Mouse (Mus musculus) forebrain, postnatal 0 days (tissue): Measurements from ENCODE around the gene Clec16a. TPM values are rescaled to one million over a fixed set of nuclear protein-coding genes. Genes with fewer than 3 reads are reported as not detected.
A peak's percentile ranks its signal among the peaks of the same experiment; 100 is the strongest.

Experiments used
- ATAC-seq: fragments of 200-750 bp; cut with Nextera tagmentation; 2 replicates; pipeline ENCODE4 v1.8.0; 2017; ENCODE audit warnings: mild to moderate bottlenecking, moderate library complexity
- DNase-seq: peaks from one replicate; pipeline ENCODE4 v3.0.0-alpha.2; 2015
- H3K27ac ChIP-seq: fragments of 300-500 bp; sonication (generic); 2 replicates; pipeline ENCODE4 v1.5.1; 2014; ENCODE audit warnings: low read depth, mild to moderate bottlenecking, antibody characterized with exemption, low read length, moderate library complexity, mixed read lengths
- H3K27me3 ChIP-seq: fragments of 300-500 bp; sonication (generic); 2 replicates; pipeline ENCODE4 v1.6.1; 2014; ENCODE audit warnings: mild to moderate bottlenecking, low read length, mixed read lengths; ENCODE audit not compliant: insufficient read depth
- H3K36me3 ChIP-seq: fragments of 300-500 bp; sonication (generic); 2 replicates; pipeline ENCODE4 v1.6.1; 2014; ENCODE audit warnings: mild to moderate bottlenecking, moderate library complexity; ENCODE audit not compliant: insufficient read depth
- H3K4me1 ChIP-seq: fragments of 300-500 bp; sonication (generic); 2 replicates; pipeline ENCODE4 v1.6.1; 2014; ENCODE audit warnings: antibody characterized with exemption; ENCODE audit not compliant: insufficient read depth
- H3K4me2 ChIP-seq: fragments of 300-500 bp; sonication (generic); 2 replicates; pipeline ENCODE4 v1.6.1; 2014; ENCODE audit warnings: low read depth, mild to moderate bottlenecking, moderate library complexity
- H3K4me3 ChIP-seq: fragments of 300-500 bp; sonication (generic); 2 replicates; pipeline ENCODE4 v1.5.1; 2014; ENCODE audit warnings: low read depth, low read length, mixed read lengths
- H3K9ac ChIP-seq: fragments of 300-500 bp; sonication (generic); 2 replicates; pipeline ENCODE4 v1.6.1; 2014; ENCODE audit warnings: mild to moderate bottlenecking
- H3K9me3 ChIP-seq: fragments of 300-500 bp; sonication (generic); 2 replicates; pipeline ENCODE4 v1.6.1; 2016; ENCODE audit warnings: low read length
- CTCF ChIP-seq: sonication (generic); IDR thresholded peaks from 2 replicates; pipeline ENCODE4 v1.5.1; 2016; ENCODE audit warnings: antibody characterized with exemption, control low read depth, low read depth
- WGBS: fragments of 180-500 bp; shearing (Covaris S2); extraction: QIAGEN DNeasy Blood & Tissue Kit; methylation state at CpG from one replicate; pipeline ENCODE4 v1.1.7; 2014; 5-methylcytosine and 5-hydroxymethylcytosine counted together
- polyA plus RNA-seq: library from polyadenylated mRNA; unstranded; fragments of >200 nt; fragmentation: Nextera tagmentation; extraction: Ambion mirVana; gene quantifications from 2 replicates; pipeline ENCODE4 v1.2.1, GENCODE M21; 2015
- total RNA-seq: library from RNA; depleted of rRNA; stranded (reverse); fragments of >200 nt; gene quantifications from 2 replicates; pipeline ENCODE4 v1.2.3, GENCODE M21; 2014

Gene Clec16a
- total and polyA plus RNA-seq, 2 experiments from 2014 or later = 52.3 to 65.8 TPM

- H3K36me3 ChIP-seq = peaks cover 39% of the 10 kb centered on the region
- no peaks in the 10 kb centered on the region for H3K9me3 ChIP-seq
- no peaks in the 10 kb centered on the region for H3K27me3 ChIP-seq
- H3K4me1 ChIP-seq = no peaks in the 10 kb centered on the region
- DNase-seq = no peak
- no peak overlapping the region for H3K9ac ChIP-seq
- no peak overlapping the region for H3K27ac ChIP-seq
- H3K4me3 ChIP-seq = no peak overlapping the region
- TF ChIP-seq CTCF = no peak
- H3K4me2 ChIP-seq = no peak overlapping the region
- ATAC-seq = no peak
- WGBS = 91% methylated on average over 6 of the region's 6 CpGs
Observed at GRCm38 (mm10) chr16:10610801-10611200, 65.7 kb downstream of the Clec16a start.

GRCm38 (mm10) chr16:10611306-10611705 is 66.2 kb downstream of the Clec16a start:
- no peak for TF ChIP-seq CTCF
- Histone ChIP-seq H3K36me3 (peaks cover 40% of the 10 kb centered on the region), H3K9ac (no peak overlapping the region), H3K4me2 (no peak overlapping the region), H3K27ac (no peak overlapping the region), H3K4me1 (no peaks in the 10 kb centered on the region), H3K4me3 (no peak overlapping the region), H3K9me3 (no peaks in the 10 kb centered on the region), H3K27me3 (no peaks in the 10 kb centered on the region)
- ATAC-seq = no peak
- DNase-seq = no peak
- WGBS = 96% methylated on average over 4 of the region's 4 CpGs

GRCm38 (mm10) chr16:10613996-10614395 is 68.9 kb downstream of the Clec16a start:
- Histone ChIP-seq H3K4me1 (no peaks in the 10 kb centered on the region), H3K9me3 (no peaks in the 10 kb centered on the region), H3K9ac (no peak overlapping the region), H3K4me2 (no peak overlapping the region), H3K4me3 (no peak overlapping the region), H3K36me3 (peaks cover 26% of the 10 kb centered on the region), H3K27me3 (no peaks in the 10 kb centered on the region), H3K27ac (no peak overlapping the region)
- DNase-seq (no peak), ATAC-seq (no peak)
- 97% methylated on average over 2 of the region's 2 CpGs for WGBS
- no peak for TF ChIP-seq CTCF

GRCm38 (mm10) chr16:10620961-10621614 is 75.9 kb downstream of the Clec16a start:
- Histone ChIP-seq H3K27me3 (no peaks in the 10 kb centered on the region), H3K4me2 (no peak overlapping the region), H3K9me3 (no peaks in the 10 kb centered on the region), H3K4me3 (no peak overlapping the region), H3K27ac (no peak overlapping the region), H3K9ac (no peak overlapping the region), H3K36me3 (peaks cover 19% of the 10 kb centered on the region), H3K4me1 (no peaks in the 10 kb centered on the region)
- TF ChIP-seq CTCF = peak; percentile 5; the same call in 1 of the 2 replicates
- 53% methylated on average over 6 of the region's 6 CpGs for WGBS
- DNase-seq (no peak), ATAC-seq (no peak)

GRCm38 (mm10) chr16:10621710-10622109 is 76.6 kb downstream of the Clec16a start:
- DNase-seq (no peak), ATAC-seq (no peak)
- Histone ChIP-seq H3K9ac (no peak overlapping the region), H3K27ac (no peak overlapping the region), H3K27me3 (no peaks in the 10 kb centered on the region), H3K4me2 (no peak overlapping the region), H3K36me3 (peaks cover 18% of the 10 kb centered on the region; the same call in 1 of the 2 replicates), H3K9me3 (no peaks in the 10 kb centered on the region), H3K4me1 (no peaks in the 10 kb centered on the region), H3K4me3 (no peak overlapping the region)
- WGBS = 63% methylated on average over 1 of the region's 1 CpGs
- TF ChIP-seq CTCF = no peak

GRCm38 (mm10) chr16:10626116-10626515 is 81.0 kb downstream of the Clec16a start:
- no peak for TF ChIP-seq CTCF
- Histone ChIP-seq H3K36me3 (peaks cover 30% of the 10 kb centered on the region), H3K9ac (no peak overlapping the region), H3K9me3 (no peaks in the 10 kb centered on the region), H3K4me1 (no peaks in the 10 kb centered on the region), H3K4me3 (no peak overlapping the region), H3K27me3 (no peaks in the 10 kb centered on the region), H3K4me2 (no peak overlapping the region), H3K27ac (no peak overlapping the region)
- WGBS = 75% methylated on average over 1 of the region's 1 CpGs
- ATAC-seq (no peak), DNase-seq (no peak)

GRCm38 (mm10) chr16:10627136-10627668 is 82.1 kb downstream of the Clec16a start:
- Histone ChIP-seq H3K9me3 (no peaks in the 10 kb centered on the region), H3K9ac (no peak overlapping the region), H3K4me1 (no peaks in the 10 kb centered on the region), H3K4me3 (no peak overlapping the region), H3K4me2 (no peak overlapping the region), H3K27ac (no peak overlapping the region), H3K27me3 (no peaks in the 10 kb centered on the region), H3K36me3 (peaks cover 23% of the 10 kb centered on the region)
- 90% methylated on average over 6 of the region's 6 CpGs for WGBS
- ATAC-seq (no peak), DNase-seq (no peak)
- TF ChIP-seq CTCF = no peak
